Mouse (Mus musculus) Muller cell, postnatal 12 days (primary cell): ENCODE data around the gene Tcf7l1.

ENCODE experiments used
- DNase-seq: peaks from one replicate; pipeline ENCODE4 v3.0.0-alpha.2; 2015; ENCODE audit errors: inconsistent ontology term

The Tcf7l1 gene

GRCm38 (mm10) chr6:72593011-72593803 is 195.8 kb downstream of the Tcf7l1 start:
- no peak for DNase-seq

GRCm38 (mm10) chr6:72590111-72590510 is 198.9 kb downstream of the Tcf7l1 start:
- no peak for DNase-seq

GRCm38 (mm10) chr6:72588307-72588706 is 200.7 kb downstream of the Tcf7l1 start:
- DNase-seq, result no peak

- no peak for DNase-seq
Measured at GRCm38 (mm10) chr6:72586701-72587100, 202.4 kb downstream of the Tcf7l1 start.

- DNase-seq, result no peak
Measured at GRCm38 (mm10) chr6:72584154-72584553, 204.9 kb downstream of the Tcf7l1 start.

GRCm38 (mm10) chr6:72583211-72583839 is 205.7 kb downstream of the Tcf7l1 start:
- DNase-seq, result no peak

- DNase-seq, result no peak
Measured at GRCm38 (mm10) chr6:72581625-72582382, 207.2 kb downstream of the Tcf7l1 start.
